Mouse (Mus musculus): ENCODE results near the gene Ralbp1. TPM values are rescaled to one million over a fixed set of nuclear protein-coding genes. Genes with fewer than 3 reads are reported as not detected.

Gene Ralbp1
- polyA plus RNA-seq, 1 experiment from 2014 or later: 155 TPM

DNA sequence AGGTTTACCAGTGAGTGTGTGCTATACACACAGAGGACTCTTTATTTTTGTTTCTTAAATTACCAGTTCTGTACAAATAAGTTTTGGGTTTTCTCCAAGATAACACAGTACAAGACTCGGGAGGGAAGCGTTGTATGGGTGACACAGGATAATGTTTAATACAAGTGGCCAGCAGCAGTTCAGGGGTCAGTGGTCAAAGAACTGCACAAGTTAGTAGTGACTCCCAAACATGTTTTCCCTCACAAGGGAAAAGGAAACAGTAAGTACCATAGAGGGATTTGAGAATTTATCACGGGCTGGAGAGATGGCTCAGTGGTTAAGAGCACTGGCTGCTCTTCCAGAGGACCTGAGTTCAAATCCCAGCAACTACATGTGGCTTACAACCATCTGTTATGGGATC, 51.7 kb downstream of the Ralbp1 start:
- 70% methylated on average over 3 of the region's 3 CpGs for WGBS
- Histone ChIP-seq H3K9ac (replicated peaks; ENCODE audit: low read depth) (no peak overlapping the region), H3K9me3 (ENCODE audit: low read length) (no peaks in the 10 kb centered on the region), H3K36me3 (ENCODE audit: insufficient read depth, low read length) (peaks cover 44% of the 10 kb centered on the region), H3K27me3 (replicated peaks; ENCODE audit: insufficient read depth, low read length) (no peaks in the 10 kb centered on the region), H3K4me1 (ENCODE audit: insufficient read depth, low read depth, low read length) (no peaks in the 10 kb centered on the region), H3K4me2 (replicated peaks; ENCODE audit: low read depth, low read length) (no peak overlapping the region), H3K4me3 (ENCODE audit: low read depth, low read length) (no peak overlapping the region), H3K27ac (ENCODE audit: low read length) (no peak overlapping the region)
- DNase-seq (ENCODE audit: low spot score) (no peak), ATAC-seq (no peak)
- TF ChIP-seq CTCF (IDR thresholded peaks at IDR 0.05) (no peak), EP300 (IDR thresholded peaks at IDR 0.05) (no peak)

DNA sequence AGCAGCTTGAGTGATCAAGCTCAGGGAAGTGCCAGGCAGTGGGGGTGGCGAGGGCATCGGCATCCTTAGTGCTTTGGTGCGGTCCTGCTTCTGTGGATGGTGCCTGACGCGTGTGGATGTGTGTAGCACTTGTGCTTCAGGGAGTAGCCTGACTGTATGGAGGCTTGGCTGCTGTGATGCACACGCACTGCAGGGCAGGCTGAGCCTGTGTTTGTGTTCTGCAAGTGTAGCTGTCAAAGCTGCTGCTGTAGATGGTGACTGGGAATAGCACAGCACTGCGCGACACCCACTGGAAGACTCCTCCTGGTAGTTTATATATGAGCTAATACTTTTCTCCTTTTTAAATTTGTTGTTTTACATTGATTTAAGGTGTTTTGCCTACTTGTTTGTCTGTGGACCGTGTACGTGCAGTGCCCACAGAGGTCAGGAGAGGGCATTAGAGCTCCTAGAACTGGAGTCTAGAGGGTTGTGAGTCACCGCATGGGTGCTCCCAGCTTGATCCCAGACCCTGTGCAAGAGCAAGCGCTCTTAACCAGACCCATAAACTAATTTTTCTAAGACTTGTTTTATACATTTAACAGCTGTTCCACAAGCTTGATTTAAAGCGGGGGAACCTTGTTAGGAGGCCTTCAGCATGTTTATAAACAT, 55.3 kb downstream of the Ralbp1 start:
- WGBS: 78% methylated on average over 13 of the region's 13 CpGs
- Histone ChIP-seq H3K4me2 (replicated peaks; ENCODE audit: low read depth, low read length) (no peak overlapping the region), H3K4me3 (ENCODE audit: low read depth, low read length) (no peak overlapping the region), H3K27me3 (replicated peaks; ENCODE audit: insufficient read depth, low read length) (no peaks in the 10 kb centered on the region), H3K4me1 (ENCODE audit: insufficient read depth, low read depth, low read length) (no peaks in the 10 kb centered on the region), H3K9me3 (ENCODE audit: low read length) (no peaks in the 10 kb centered on the region), H3K36me3 (ENCODE audit: insufficient read depth, low read length) (peaks cover 16% of the 10 kb centered on the region), H3K27ac (ENCODE audit: low read length) (no peak overlapping the region), H3K9ac (replicated peaks; ENCODE audit: low read depth) (no peak overlapping the region)
- TF ChIP-seq EP300 (IDR thresholded peaks at IDR 0.05): no peak
- peak; percentile 42 for TF ChIP-seq CTCF (IDR thresholded peaks at IDR 0.05)
- DNase-seq (ENCODE audit: low spot score): peak; percentile 59
- ATAC-seq: peak; percentile 82

DNA sequence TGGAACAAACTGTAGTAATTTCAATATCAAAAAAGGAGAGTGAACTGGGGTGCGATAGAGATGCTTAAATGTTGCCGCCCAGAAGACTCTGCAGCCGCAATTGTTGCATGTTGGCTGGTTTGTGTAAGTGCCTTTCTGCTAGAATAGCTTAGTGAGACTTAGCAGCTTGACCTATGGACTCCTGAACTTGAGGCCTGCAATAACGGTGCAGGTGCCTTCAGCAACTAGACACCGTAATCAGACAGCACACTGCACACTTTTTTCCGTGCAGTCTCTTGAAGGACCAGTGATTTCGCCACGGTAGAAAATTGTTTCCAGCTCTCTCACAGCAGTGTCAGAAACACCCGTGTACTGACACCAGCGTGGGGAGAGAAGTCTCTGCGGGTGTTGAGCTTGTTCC, 56.6 kb downstream of the Ralbp1 start:
- H3K4me2 ChIP-seq (replicated peaks; ENCODE audit: low read depth, low read length): no peak overlapping the region
- no peaks in the 10 kb centered on the region for H3K27me3 ChIP-seq (replicated peaks; ENCODE audit: insufficient read depth, low read length)
- ATAC-seq (no peak), DNase-seq (ENCODE audit: low spot score) (no peak)
- H3K4me3 ChIP-seq (ENCODE audit: low read depth, low read length): no peak overlapping the region
- no peak overlapping the region for H3K27ac ChIP-seq (ENCODE audit: low read length)
- no peaks in the 10 kb centered on the region for H3K9me3 ChIP-seq (ENCODE audit: low read length)
- 90% methylated on average over 11 of the region's 11 CpGs for WGBS
- H3K9ac ChIP-seq (replicated peaks; ENCODE audit: low read depth): no peak overlapping the region
- TF ChIP-seq EP300 (IDR thresholded peaks at IDR 0.05): no peak
- TF ChIP-seq CTCF (IDR thresholded peaks at IDR 0.05): no peak
- H3K36me3 ChIP-seq (ENCODE audit: insufficient read depth, low read length): peaks cover 14% of the 10 kb centered on the region
- no peaks in the 10 kb centered on the region for H3K4me1 ChIP-seq (ENCODE audit: insufficient read depth, low read depth, low read length)

DNA sequence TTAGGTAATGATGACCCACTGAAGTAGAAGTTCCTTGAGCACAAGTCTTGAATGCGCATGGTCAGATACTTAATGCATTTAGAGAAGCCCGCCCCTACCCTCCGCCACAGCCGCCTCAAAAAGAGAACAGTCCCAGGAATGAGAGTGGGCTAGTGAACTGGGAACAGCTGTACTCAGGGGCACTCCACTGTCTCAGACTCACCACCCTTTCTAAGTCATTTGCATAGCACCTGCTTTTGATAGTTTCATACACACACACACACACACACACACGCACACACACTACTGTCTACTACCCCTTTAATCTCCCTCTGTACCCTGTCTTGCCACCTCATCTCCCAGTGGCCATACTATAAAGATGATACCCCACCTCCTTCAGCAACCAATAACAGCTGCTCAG, 57.7 kb downstream of the Ralbp1 start:
- TF ChIP-seq EP300 (IDR thresholded peaks at IDR 0.05) (no peak), CTCF (IDR thresholded peaks at IDR 0.05) (no peak)
- DNase-seq (ENCODE audit: low spot score) (no peak), ATAC-seq (no peak)
- Histone ChIP-seq H3K4me3 (ENCODE audit: low read depth, low read length) (no peak overlapping the region), H3K4me1 (ENCODE audit: insufficient read depth, low read depth, low read length) (no peaks in the 10 kb centered on the region), H3K27me3 (replicated peaks; ENCODE audit: insufficient read depth, low read length) (no peaks in the 10 kb centered on the region), H3K9me3 (ENCODE audit: low read length) (no peaks in the 10 kb centered on the region), H3K27ac (ENCODE audit: low read length) (no peak overlapping the region), H3K36me3 (ENCODE audit: insufficient read depth, low read length) (peaks cover 14% of the 10 kb centered on the region), H3K4me2 (replicated peaks; ENCODE audit: low read depth, low read length) (no peak overlapping the region), H3K9ac (replicated peaks; ENCODE audit: low read depth) (no peak overlapping the region)
- WGBS: 87% methylated on average over 5 of the region's 5 CpGs

DNA sequence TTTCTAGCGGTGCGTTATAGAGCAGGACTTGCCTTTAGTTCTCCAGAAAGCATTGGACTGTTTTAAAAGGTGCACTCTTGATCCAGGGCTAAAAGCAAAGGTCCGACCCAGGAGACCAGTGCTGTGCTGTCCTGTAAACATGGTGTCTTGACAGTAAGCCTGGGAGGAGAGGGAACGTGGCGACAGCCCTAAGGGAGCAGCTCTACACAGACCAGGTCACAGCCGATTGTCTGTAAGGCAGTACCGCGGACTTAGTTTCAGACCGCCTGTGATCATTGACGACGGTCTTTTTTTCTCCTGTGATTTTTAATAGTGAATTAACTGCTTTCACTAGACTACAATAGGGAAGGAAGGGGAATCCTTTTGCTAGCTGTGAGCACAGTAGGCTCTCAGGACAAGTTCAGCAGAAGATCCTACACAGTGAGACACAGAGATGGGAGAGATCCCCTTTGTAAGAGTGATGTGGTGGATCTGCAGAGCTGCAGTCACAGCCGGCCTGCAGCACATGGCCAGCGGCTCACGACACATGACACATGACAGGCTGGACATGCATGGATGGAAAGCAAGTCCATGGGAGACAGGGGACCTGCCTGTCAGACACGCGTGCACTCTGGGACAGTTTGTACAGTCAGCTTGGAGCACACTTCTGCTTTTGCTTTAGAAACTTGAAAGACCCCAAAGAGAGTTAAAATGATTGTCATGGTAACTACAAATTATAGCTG, 58.3 kb downstream of the Ralbp1 start:
- no peak overlapping the region for H3K4me3 ChIP-seq (ENCODE audit: low read depth, low read length)
- H3K27me3 ChIP-seq (replicated peaks; ENCODE audit: insufficient read depth, low read length): no peaks in the 10 kb centered on the region
- no peak overlapping the region for H3K9ac ChIP-seq (replicated peaks; ENCODE audit: low read depth)
- H3K4me1 ChIP-seq (ENCODE audit: insufficient read depth, low read depth, low read length): no peaks in the 10 kb centered on the region
- ATAC-seq (no peak), DNase-seq (ENCODE audit: low spot score) (no peak)
- no peak overlapping the region for H3K27ac ChIP-seq (ENCODE audit: low read length)
- TF ChIP-seq EP300 (IDR thresholded peaks at IDR 0.05) (no peak), CTCF (IDR thresholded peaks at IDR 0.05) (no peak)
- 91% methylated on average over 16 of the region's 16 CpGs for WGBS
- peaks cover 8% of the 10 kb centered on the region for H3K36me3 ChIP-seq (ENCODE audit: insufficient read depth, low read length)
- H3K4me2 ChIP-seq (replicated peaks; ENCODE audit: low read depth, low read length): no peak overlapping the region
- no peaks in the 10 kb centered on the region for H3K9me3 ChIP-seq (ENCODE audit: low read length)

DNA sequence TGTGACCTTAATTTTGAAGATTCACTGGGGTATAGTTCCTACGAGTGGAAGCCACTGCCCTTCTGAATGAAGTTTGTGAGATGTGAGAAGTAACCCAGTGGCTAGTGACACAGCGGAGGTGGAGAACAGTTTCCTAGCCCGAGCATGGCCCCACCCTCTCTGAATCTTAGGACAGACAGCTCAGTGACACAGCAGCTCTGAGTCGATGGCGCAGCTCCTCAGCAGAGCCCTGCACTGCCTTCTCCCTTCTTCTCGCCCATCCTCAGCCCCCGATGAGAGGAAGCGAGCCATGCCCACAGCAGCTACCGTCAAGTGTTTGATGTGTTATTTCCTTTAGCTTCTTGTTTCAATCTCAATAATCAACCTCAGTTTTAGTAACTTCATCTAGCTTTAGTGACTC, 59.3 kb downstream of the Ralbp1 start:
- 69% methylated on average over 9 of the region's 9 CpGs for WGBS
- H3K27ac ChIP-seq (ENCODE audit: low read length): no peak overlapping the region

More for the DNA sequence above, 59.3 kb downstream of the Ralbp1 start:
- H3K27me3 ChIP-seq (replicated peaks; ENCODE audit: insufficient read depth, low read length): no peaks in the 10 kb centered on the region
- no peak overlapping the region for H3K4me3 ChIP-seq (ENCODE audit: low read depth, low read length)
- H3K36me3 ChIP-seq (ENCODE audit: insufficient read depth, low read length): peaks cover 5% of the 10 kb centered on the region
- H3K9me3 ChIP-seq (ENCODE audit: low read length): no peaks in the 10 kb centered on the region
- H3K4me2 ChIP-seq (replicated peaks; ENCODE audit: low read depth, low read length): no peak overlapping the region
- no peak for TF ChIP-seq CTCF (IDR thresholded peaks at IDR 0.05)
- TF ChIP-seq EP300 (IDR thresholded peaks at IDR 0.05): no peak
- ATAC-seq (no peak), DNase-seq (ENCODE audit: low spot score) (no peak)
- no peak overlapping the region for H3K9ac ChIP-seq (replicated peaks; ENCODE audit: low read depth)
- H3K4me1 ChIP-seq (ENCODE audit: insufficient read depth, low read depth, low read length): no peaks in the 10 kb centered on the region
